Mouse (Mus musculus): Measurements from ENCODE around the gene Batf2. TPM values are rescaled to one million over a fixed set of nuclear protein-coding genes. Genes with fewer than 3 reads are reported as not detected.

Gene Batf2
- polyA plus RNA-seq, 1 experiment from 2014 or later: 0.18 TPM

- 66% methylated on average over 9 of the region's 9 CpGs for WGBS
- no peaks in the 10 kb centered on the region for H3K27me3 ChIP-seq (ENCODE audit: insufficient read depth, low read length)
- DNase-seq (no peak), ATAC-seq (ENCODE audit: insufficient read depth) (no peak)
- no peak overlapping the region for H3K27ac ChIP-seq (ENCODE audit: low read depth)
- TF ChIP-seq CTCF (IDR thresholded peaks at IDR 0.05; ENCODE audit: low read depth): no peak
- H3K4me2 ChIP-seq: no peak overlapping the region
- H3K4me1 ChIP-seq (ENCODE audit: insufficient read depth): no peaks in the 10 kb centered on the region
- no peaks in the 10 kb centered on the region for H3K9me3 ChIP-seq (ENCODE audit: low read depth, low read length)
- no peaks in the 10 kb centered on the region for H3K36me3 ChIP-seq (ENCODE audit: insufficient read depth)
- no peak overlapping the region for H3K4me3 ChIP-seq (ENCODE audit: low read depth, low read length)
- H3K9ac ChIP-seq: no peak overlapping the region
These were observed 14.4 kb downstream of the Batf2 start for GRCm38 (mm10) chr19:6155174-6155573.

GRCm38 (mm10) chr19:6156372-6156771 is 15.6 kb downstream of the Batf2 start:
- no peak overlapping the region for H3K27ac ChIP-seq (ENCODE audit: low read depth)
- no peak for DNase-seq
- 0 out of 2 replicates have a peak, but pooled peaks have one; percentile 8 for TF ChIP-seq CTCF (IDR thresholded peaks at IDR 0.05; ENCODE audit: low read depth)
- H3K27me3 ChIP-seq (ENCODE audit: insufficient read depth, low read length): no peaks in the 10 kb centered on the region
- H3K9ac ChIP-seq: peak overlapping the region; percentile 15; the same call in 1 of the 2 replicates
- H3K4me3 ChIP-seq (ENCODE audit: low read depth, low read length): no peak overlapping the region
- no peak for ATAC-seq (ENCODE audit: insufficient read depth)
- no peaks in the 10 kb centered on the region for H3K4me1 ChIP-seq (ENCODE audit: insufficient read depth)
- no peak overlapping the region for H3K4me2 ChIP-seq
- no peaks in the 10 kb centered on the region for H3K36me3 ChIP-seq (ENCODE audit: insufficient read depth)
- H3K9me3 ChIP-seq (ENCODE audit: low read depth, low read length): no peaks in the 10 kb centered on the region
- WGBS: 55% methylated on average over 8 of the region's 8 CpGs

GRCm38 (mm10) chr19:6157220-6157619 is 16.4 kb downstream of the Batf2 start:
- Histone ChIP-seq H3K9me3 (ENCODE audit: low read depth, low read length) (no peaks in the 10 kb centered on the region), H3K27ac (ENCODE audit: low read depth) (no peak overlapping the region), H3K4me1 (ENCODE audit: insufficient read depth) (no peaks in the 10 kb centered on the region), H3K4me3 (ENCODE audit: low read depth, low read length) (no peak overlapping the region), H3K36me3 (ENCODE audit: insufficient read depth) (no peaks in the 10 kb centered on the region), H3K9ac (no peak overlapping the region), H3K4me2 (no peak overlapping the region), H3K27me3 (ENCODE audit: insufficient read depth, low read length) (no peaks in the 10 kb centered on the region)
- 61% methylated on average over 6 of the region's 6 CpGs for WGBS
- no peak for TF ChIP-seq CTCF (IDR thresholded peaks at IDR 0.05; ENCODE audit: low read depth)
- DNase-seq: no peak
- ATAC-seq (ENCODE audit: insufficient read depth): no peak

- H3K27me3 ChIP-seq (ENCODE audit: insufficient read depth, low read length): no peaks in the 10 kb centered on the region
- H3K9ac ChIP-seq: no peak overlapping the region
- H3K4me2 ChIP-seq: no peak overlapping the region
- H3K9me3 ChIP-seq (ENCODE audit: low read depth, low read length): no peaks in the 10 kb centered on the region
- no peak for TF ChIP-seq CTCF (IDR thresholded peaks at IDR 0.05; ENCODE audit: low read depth)
- no peak overlapping the region for H3K4me3 ChIP-seq (ENCODE audit: low read depth, low read length)
- no peaks in the 10 kb centered on the region for H3K36me3 ChIP-seq (ENCODE audit: insufficient read depth)
- no peak for ATAC-seq (ENCODE audit: insufficient read depth)
- no peak overlapping the region for H3K27ac ChIP-seq (ENCODE audit: low read depth)
- 52% methylated on average over 10 of the region's 10 CpGs for WGBS
- H3K4me1 ChIP-seq (ENCODE audit: insufficient read depth): no peaks in the 10 kb centered on the region
- DNase-seq: peak; percentile 22
These were observed 23.2 kb downstream of the Batf2 start for GRCm38 (mm10) chr19:6163872-6164547.

GRCm38 (mm10) chr19:6166750-6167149 is 26.0 kb downstream of the Batf2 start:
- ATAC-seq (ENCODE audit: insufficient read depth) (no peak), DNase-seq (no peak)
- H3K9ac ChIP-seq: no peak overlapping the region
- no peaks in the 10 kb centered on the region for H3K4me1 ChIP-seq (ENCODE audit: insufficient read depth)
- H3K9me3 ChIP-seq (ENCODE audit: low read depth, low read length): no peaks in the 10 kb centered on the region
- 75% methylated on average over 4 of the region's 4 CpGs for WGBS
- TF ChIP-seq CTCF (IDR thresholded peaks at IDR 0.05; ENCODE audit: low read depth): peak; percentile 24
- H3K4me2 ChIP-seq: no peak overlapping the region
- no peaks in the 10 kb centered on the region for H3K36me3 ChIP-seq (ENCODE audit: insufficient read depth)
- no peak overlapping the region for H3K4me3 ChIP-seq (ENCODE audit: low read depth, low read length)
- no peak overlapping the region for H3K27ac ChIP-seq (ENCODE audit: low read depth)
- H3K27me3 ChIP-seq (ENCODE audit: insufficient read depth, low read length): no peaks in the 10 kb centered on the region

- ATAC-seq (ENCODE audit: insufficient read depth) (no peak), DNase-seq (no peak)
- Histone ChIP-seq H3K27me3 (ENCODE audit: insufficient read depth, low read length) (no peaks in the 10 kb centered on the region), H3K27ac (ENCODE audit: low read depth) (no peak overlapping the region), H3K4me2 (no peak overlapping the region), H3K4me1 (ENCODE audit: insufficient read depth) (no peaks in the 10 kb centered on the region), H3K9me3 (ENCODE audit: low read depth, low read length) (no peaks in the 10 kb centered on the region), H3K9ac (no peak overlapping the region), H3K36me3 (ENCODE audit: insufficient read depth) (no peaks in the 10 kb centered on the region), H3K4me3 (ENCODE audit: low read depth, low read length) (no peak overlapping the region)
- no peak for TF ChIP-seq CTCF (IDR thresholded peaks at IDR 0.05; ENCODE audit: low read depth)
- WGBS: 76% methylated on average over 8 of the region's 8 CpGs
These were observed 30.4 kb downstream of the Batf2 start for GRCm38 (mm10) chr19:6171215-6171614.

- 14% methylated on average over 5 of the region's 5 CpGs for WGBS
- H3K4me3 ChIP-seq (ENCODE audit: low read depth, low read length): no peak overlapping the region
- no peaks in the 10 kb centered on the region for H3K9me3 ChIP-seq (ENCODE audit: low read depth, low read length)
- H3K9ac ChIP-seq: no peak overlapping the region
- H3K4me1 ChIP-seq (ENCODE audit: insufficient read depth): no peaks in the 10 kb centered on the region
- no peaks in the 10 kb centered on the region for H3K27me3 ChIP-seq (ENCODE audit: insufficient read depth, low read length)
- no peak overlapping the region for H3K4me2 ChIP-seq
- no peaks in the 10 kb centered on the region for H3K36me3 ChIP-seq (ENCODE audit: insufficient read depth)
- peak; percentile 30 for DNase-seq
- no peak for TF ChIP-seq CTCF (IDR thresholded peaks at IDR 0.05; ENCODE audit: low read depth)
- ATAC-seq (ENCODE audit: insufficient read depth): no peak
- no peak overlapping the region for H3K27ac ChIP-seq (ENCODE audit: low read depth)
These were observed 34.0 kb downstream of the Batf2 start for GRCm38 (mm10) chr19:6174771-6175170.

Measured in lung, embryonic 14.5 days (tissue).